Mouse (Mus musculus) limb, embryonic 10.5 days (tissue): ENCODE results near the gene Doc2g. TPM values are rescaled to one million over a fixed set of nuclear protein-coding genes. Genes with fewer than 3 reads are reported as not detected.

Experiments
- DNase-seq: peaks from one replicate; pipeline ENCODE4 v3.0.0-alpha.2; 2017; ENCODE audit warnings: low spot score
- H3K27ac ChIP-seq: fragments of 300-500 bp; sonication (generic); 2 replicates; pipeline ENCODE4 v1.5.1; 2016; ENCODE audit warnings: mild to moderate bottlenecking
- H3K27me3 ChIP-seq: fragments of 300-500 bp; sonication (generic); 2 replicates; pipeline ENCODE4 v1.6.1; 2016; ENCODE audit warnings: low read depth, mild to moderate bottlenecking; ENCODE audit not compliant: poor library complexity, severe bottlenecking
- H3K36me3 ChIP-seq: fragments of 300-500 bp; sonication (generic); 2 replicates; pipeline ENCODE4 v1.6.1; 2016; ENCODE audit warnings: mild to moderate bottlenecking, moderate library complexity
- H3K4me1 ChIP-seq: fragments of 300-500 bp; sonication (generic); 2 replicates; pipeline ENCODE4 v1.6.1; 2016
- H3K4me3 ChIP-seq: fragments of 300-500 bp; sonication (generic); 2 replicates; pipeline ENCODE4 v1.5.1; 2016; ENCODE audit warnings: mild to moderate bottlenecking, moderate library complexity
- H3K9me3 ChIP-seq: fragments of 300-500 bp; sonication (generic); replicated peaks from 2 replicates; pipeline ENCODE4 v1.6.1; 2016; ENCODE audit warnings: mild to moderate bottlenecking
- WGBS: fragments of 180-500 bp; shearing (Covaris S2); methylation state at CpG from one replicate; pipeline ENCODE4 v1.1.7; 2016; 5-methylcytosine and 5-hydroxymethylcytosine counted together
- polyA plus RNA-seq: library from polyadenylated mRNA; unstranded; fragments of >200 nt; fragmentation: Nextera tagmentation; extraction: Ambion mirVana; gene quantifications from 2 replicates; pipeline ENCODE4 v1.2.1, GENCODE M21; 2016

The Doc2g gene
- polyA plus RNA-seq, 1 experiment from 2014 or later: 7.6 TPM

DNA sequence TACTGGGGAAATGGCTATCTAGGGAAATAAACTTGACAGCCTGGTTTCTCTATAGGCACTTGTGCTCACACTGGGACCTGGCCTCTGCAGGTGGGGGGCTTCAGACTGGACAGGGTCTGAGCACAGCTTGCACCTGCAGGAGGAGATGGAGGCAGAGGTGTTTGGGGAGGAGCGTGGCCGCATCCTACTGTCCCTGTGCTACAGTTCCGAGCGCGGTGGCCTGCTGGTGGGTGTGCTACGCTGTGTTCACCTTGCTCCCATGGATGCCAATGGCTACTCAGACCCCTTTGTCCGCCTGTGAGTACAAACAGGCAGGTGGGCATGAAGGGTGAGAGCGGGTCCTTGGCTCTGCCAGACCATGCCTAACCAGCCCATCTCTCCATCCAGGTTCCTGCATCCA lies 2.9 kb downstream of the Doc2g start:
- 96% methylated on average over 8 of the region's 8 CpGs for WGBS
- H3K4me3 ChIP-seq: no peak overlapping the region
- peaks cover 10% of the 10 kb centered on the region for H3K4me1 ChIP-seq
- DNase-seq: no peak
- no peak overlapping the region for H3K27ac ChIP-seq
- no peaks in the 10 kb centered on the region for H3K27me3 ChIP-seq
- H3K9me3 ChIP-seq: no peaks in the 10 kb centered on the region
- peaks cover 66% of the 10 kb centered on the region for H3K36me3 ChIP-seq

DNA sequence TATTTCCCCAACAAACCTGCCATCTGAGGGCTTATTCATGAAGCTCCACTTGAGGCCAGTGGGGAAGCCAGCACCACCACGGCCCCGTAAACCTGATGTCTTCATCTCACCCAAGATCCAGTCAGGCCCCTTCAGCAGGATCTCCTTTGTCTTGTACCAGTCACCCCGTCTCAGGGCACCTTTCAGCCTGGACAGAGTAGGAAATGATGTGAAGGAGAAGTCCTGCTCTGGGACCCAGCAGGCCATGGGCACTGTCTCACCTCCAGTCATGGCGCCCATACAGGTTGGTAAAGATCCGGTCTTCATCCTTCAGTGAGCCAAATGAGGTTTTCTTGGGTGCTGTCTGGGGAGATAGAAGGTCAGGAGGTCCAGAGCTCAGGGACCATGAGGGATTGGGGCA lies 8.0 kb downstream of the Doc2g start:
- peaks cover 17% of the 10 kb centered on the region for H3K4me1 ChIP-seq
- no peaks in the 10 kb centered on the region for H3K9me3 ChIP-seq
- DNase-seq: no peak
- H3K4me3 ChIP-seq: no peak overlapping the region
- H3K27ac ChIP-seq: no peak overlapping the region
- 92% methylated on average over 5 of the region's 5 CpGs for WGBS
- H3K27me3 ChIP-seq: no peaks in the 10 kb centered on the region
- H3K36me3 ChIP-seq: peaks cover 50% of the 10 kb centered on the region

DNA sequence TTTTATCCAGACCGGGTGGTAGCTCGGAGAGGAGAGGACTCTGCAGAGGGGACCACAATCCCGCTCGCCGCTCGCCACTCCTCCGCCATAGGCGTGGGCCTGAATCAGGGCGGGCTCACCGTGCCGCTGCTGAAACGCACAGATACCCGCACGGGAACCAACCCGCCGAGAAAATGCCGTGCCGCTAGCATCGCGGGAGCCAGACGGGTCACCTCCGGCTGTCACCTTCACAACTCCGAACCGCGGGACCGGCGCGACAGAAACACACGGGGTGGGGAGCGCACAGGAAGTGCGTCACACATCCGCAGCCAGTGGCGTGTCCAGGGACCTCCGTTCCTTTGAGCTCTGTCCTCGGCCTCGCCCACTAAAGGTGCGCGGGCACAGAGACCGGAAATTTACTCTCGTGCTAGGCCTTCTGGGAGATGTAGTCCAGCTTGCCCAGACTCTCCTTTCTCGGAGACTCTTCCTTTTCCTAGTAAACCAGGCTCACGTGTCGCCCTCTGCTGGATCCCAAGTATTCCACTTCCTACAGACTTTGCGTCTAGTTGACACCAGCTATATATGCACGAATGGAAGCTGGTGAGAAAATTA lies 9.4 kb downstream of the Doc2g start, which contains the start of gene Ndufv1:
Gene Ndufv1 (minus strand): TSS at position 375 of the 591 bp plus-strand sequence.
- Histone ChIP-seq H3K4me1 (peaks cover 17% of the 10 kb centered on the region), H3K4me3 (peak within 1 kb of the TSS; percentile 75), H3K9me3 (no peaks in the 10 kb centered on the region), H3K36me3 (peaks cover 35% of the 10 kb centered on the region), H3K27me3 (no peaks in the 10 kb centered on the region), H3K27ac (peak within 1 kb of the TSS; percentile 76)
- 0% methylated on average over 45 of the region's 45 CpGs for WGBS
- DNase-seq: peak; percentile 97

DNA sequence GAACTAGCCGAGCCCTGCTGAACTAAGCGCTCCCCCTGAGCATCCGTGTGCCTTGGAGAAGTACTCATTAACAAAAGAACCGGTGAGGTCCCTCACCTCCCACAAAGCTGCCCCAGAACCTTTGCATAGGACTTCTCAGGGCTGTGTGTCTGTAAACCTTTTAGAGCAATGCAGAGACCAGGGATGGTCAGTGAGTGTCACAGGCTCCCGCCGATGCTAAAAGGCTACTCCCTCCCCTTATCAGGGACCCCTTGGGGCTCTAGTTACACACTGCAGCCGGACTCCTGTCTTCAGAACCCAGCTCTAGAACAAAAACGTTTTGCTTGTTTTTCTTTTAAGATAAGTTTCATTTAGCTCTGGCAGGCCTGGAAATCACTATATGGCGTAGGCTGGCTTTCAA lies 10.0 kb downstream of the Doc2g start:
- H3K27me3 ChIP-seq: no peaks in the 10 kb centered on the region
- peaks cover 30% of the 10 kb centered on the region for H3K36me3 ChIP-seq
- peaks cover 17% of the 10 kb centered on the region for H3K4me1 ChIP-seq
- H3K4me3 ChIP-seq: peak overlapping the region; percentile 75
- no peak for DNase-seq
- peak overlapping the region; percentile 76 for H3K27ac ChIP-seq
- no peaks in the 10 kb centered on the region for H3K9me3 ChIP-seq
- WGBS: 24% methylated on average over 9 of the region's 9 CpGs

DNA sequence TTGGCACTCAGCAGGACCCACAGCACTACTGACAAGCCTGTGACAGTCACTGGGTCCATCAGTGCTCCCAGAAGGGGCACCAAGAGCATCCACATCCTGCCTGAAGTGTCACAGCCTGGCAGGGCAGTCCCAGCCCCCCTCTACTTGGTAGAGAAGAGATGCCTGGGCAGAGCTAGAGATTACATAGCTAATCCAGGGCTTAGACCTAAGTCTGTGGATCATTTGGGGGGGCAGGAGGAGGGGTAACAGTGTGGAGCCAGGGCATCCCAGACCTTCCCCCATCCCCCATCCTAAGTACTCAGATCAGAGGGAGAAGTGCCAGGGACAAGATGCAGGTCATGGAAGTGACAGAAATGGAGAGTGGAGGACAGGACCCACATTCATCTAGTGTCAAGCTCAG lies 11.7 kb downstream of the Doc2g start:
- H3K4me3 ChIP-seq: no peak overlapping the region
- no peaks in the 10 kb centered on the region for H3K27me3 ChIP-seq
- peaks cover 13% of the 10 kb centered on the region for H3K36me3 ChIP-seq
- no peaks in the 10 kb centered on the region for H3K9me3 ChIP-seq
- H3K27ac ChIP-seq: no peak overlapping the region; the same call in 1 of the 2 replicates
- no peak for DNase-seq
- H3K4me1 ChIP-seq: peaks cover 27% of the 10 kb centered on the region

DNA sequence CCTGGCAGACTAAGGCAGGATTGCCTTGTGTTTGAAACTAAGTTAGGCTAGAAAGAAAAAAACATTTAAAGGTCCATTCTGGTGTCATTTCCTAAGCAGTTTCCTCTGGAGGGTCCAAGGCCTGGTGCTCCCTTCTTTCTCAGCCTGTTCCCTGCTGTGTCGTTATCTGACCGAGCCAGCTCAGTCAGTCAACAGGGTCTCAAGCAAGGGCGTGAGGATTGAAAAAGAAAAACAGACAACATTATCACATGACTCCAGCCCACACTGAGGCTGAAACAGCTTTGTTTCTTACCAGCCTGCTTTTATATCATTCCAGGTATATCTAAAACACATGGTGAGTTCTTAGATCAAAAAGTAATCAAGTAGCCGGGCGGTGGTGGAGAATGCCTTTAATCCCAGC lies 12.5 kb downstream of the Doc2g start:
- no peaks in the 10 kb centered on the region for H3K27me3 ChIP-seq
- H3K4me3 ChIP-seq: no peak overlapping the region
- H3K9me3 ChIP-seq: no peaks in the 10 kb centered on the region
- 63% methylated on average over 5 of the region's 5 CpGs for WGBS
- peaks cover 27% of the 10 kb centered on the region for H3K4me1 ChIP-seq
- DNase-seq: no peak
- no peak overlapping the region for H3K27ac ChIP-seq
- H3K36me3 ChIP-seq: peaks cover 5% of the 10 kb centered on the region

DNA sequence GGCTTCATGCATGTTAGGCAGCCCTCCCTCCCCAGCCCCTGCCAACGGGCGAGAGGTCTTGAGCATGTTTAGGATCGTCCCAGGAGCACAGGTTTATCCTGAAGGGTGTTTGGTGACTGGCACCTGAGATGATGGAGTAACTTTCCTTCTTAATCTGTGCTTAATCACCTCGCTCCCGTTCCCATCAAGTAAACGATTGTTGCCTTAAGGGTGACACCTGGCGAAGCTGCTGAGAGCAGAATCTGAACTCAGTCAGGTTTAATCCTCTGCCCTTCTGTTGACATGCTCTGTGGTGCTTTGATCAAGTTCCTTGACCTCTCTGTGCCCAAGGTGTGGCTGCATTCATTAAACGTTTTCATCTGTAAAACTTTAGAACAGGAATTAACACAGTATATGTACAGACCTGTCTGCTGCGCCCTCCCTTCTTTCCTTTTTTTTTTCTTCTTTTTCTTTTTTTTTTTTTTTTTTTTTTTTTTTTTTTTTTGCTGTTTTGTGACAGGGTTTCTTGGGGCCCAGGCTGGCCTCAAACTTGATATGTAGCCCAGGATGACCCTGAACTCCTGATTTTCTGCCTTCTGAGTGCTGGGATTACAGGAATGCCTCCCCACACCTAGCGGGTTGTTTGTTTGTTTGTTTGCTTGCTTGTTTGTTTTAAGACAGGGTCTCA lies 14.9 kb downstream of the Doc2g start:
- no peak overlapping the region for H3K4me3 ChIP-seq
- H3K36me3 ChIP-seq: no peaks in the 10 kb centered on the region
- H3K4me1 ChIP-seq: peaks cover 16% of the 10 kb centered on the region; the same call in 1 of the 2 replicates
- H3K9me3 ChIP-seq: no peaks in the 10 kb centered on the region
- no peak for DNase-seq
- no peak overlapping the region for H3K27ac ChIP-seq
- 66% methylated on average over 10 of the region's 10 CpGs for WGBS
- H3K27me3 ChIP-seq: no peaks in the 10 kb centered on the region

DNA sequence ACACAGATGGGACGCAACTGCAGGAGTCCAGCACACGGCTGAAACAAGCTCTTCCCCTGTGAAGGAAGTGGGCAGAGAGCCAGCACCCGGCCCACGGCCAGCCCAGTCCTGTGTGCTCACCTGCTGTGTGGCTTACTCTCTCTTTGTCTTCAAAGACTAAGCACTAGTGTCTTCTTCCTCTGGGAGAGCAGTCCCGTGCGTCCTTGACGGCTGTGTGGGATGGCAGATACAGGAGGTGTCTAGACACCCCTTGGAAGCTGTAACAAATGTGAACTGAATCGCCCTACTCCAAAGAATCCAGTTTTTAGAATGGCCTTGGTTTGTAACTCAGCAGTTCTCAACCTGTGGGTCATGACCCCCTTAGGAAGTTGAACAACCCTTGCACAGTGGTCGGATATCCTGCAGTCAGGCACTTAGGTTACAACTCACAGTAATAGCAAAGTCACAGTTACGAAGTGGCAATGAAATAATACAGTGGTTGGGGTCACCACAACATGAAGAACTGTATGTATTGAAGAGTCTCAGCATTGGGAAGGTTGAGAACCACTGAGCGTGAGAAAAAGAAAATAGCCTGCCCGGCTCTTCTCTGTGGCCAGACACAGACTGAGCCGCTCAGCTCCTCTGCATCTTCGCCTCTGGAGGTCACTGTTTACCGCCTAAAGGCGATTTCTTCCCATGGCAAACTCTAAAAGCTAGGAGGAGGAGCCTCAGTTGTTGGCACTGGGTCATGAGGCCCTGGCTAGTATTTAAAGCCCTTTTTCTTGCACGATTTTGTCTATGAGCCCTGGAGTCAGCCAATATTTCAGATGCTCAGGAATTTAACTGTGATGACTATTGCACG lies 15.8 kb downstream of the Doc2g start:
- H3K27me3 ChIP-seq: no peaks in the 10 kb centered on the region
- H3K4me3 ChIP-seq: no peak overlapping the region
- no peaks in the 10 kb centered on the region for H3K36me3 ChIP-seq
- peaks cover 10% of the 10 kb centered on the region; the same call in 1 of the 2 replicates for H3K4me1 ChIP-seq
- peak; percentile 62 for DNase-seq
- H3K9me3 ChIP-seq: no peaks in the 10 kb centered on the region
- H3K27ac ChIP-seq: no peak overlapping the region
- 41% methylated on average over 18 of the region's 18 CpGs for WGBS

DNA sequence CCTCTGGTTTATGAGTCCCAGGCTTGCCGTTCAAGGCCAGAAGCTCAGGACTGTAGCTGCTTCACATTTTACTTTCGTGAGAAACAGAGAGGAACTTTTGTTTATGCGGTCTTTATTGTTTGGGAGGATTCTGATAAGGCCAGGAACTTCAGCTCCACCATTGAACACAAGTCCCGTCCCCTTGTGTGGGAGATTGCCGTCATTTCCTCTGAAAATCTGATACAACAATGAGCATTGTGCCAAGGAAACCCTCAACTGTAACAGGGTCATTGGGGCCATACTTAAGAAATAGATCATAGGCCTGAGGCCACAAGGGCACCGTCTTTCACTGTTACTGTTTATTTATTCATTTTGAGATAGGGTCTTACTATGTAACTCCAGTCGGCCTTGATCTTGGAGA lies 20.1 kb downstream of the Doc2g start:
- H3K4me3 ChIP-seq: no peak overlapping the region
- 0 out of 2 replicates have a peak, but pooled peaks cover 4% of the 10 kb centered on the region for H3K9me3 ChIP-seq
- H3K27ac ChIP-seq: no peak overlapping the region
- DNase-seq: no peak
- peaks cover 10% of the 10 kb centered on the region; the same call in 1 of the 2 replicates for H3K4me1 ChIP-seq
- H3K36me3 ChIP-seq: no peaks in the 10 kb centered on the region
- no peaks in the 10 kb centered on the region for H3K27me3 ChIP-seq
- WGBS: 81% methylated on average over 7 of the region's 7 CpGs

DNA sequence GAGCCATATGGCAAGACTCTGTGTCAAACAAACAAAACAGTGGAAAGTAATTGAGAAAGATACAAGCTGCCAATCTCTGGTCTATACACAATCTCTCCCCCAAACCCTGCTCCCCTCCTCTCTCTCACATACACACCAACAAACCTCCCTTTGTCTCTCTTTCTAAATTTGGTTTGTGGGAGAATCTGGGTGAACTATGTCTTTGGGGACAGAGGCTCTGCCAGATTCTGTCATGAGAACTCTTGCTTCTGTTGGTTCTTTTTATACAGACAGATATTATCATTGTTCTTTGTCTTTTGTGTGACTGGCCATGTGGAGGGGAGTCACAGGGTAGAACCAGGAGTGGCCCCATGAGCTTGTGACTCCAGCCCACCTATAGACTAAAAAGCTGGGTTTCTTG lies 24.5 kb downstream of the Doc2g start:
- 0 out of 2 replicates have a peak, but pooled peaks cover 4% of the 10 kb centered on the region for H3K9me3 ChIP-seq
- DNase-seq: no peak
- no peaks in the 10 kb centered on the region for H3K36me3 ChIP-seq
- H3K27ac ChIP-seq: no peak overlapping the region
- H3K4me3 ChIP-seq: no peak overlapping the region
- H3K4me1 ChIP-seq: no peaks in the 10 kb centered on the region
- no peaks in the 10 kb centered on the region for H3K27me3 ChIP-seq

DNA sequence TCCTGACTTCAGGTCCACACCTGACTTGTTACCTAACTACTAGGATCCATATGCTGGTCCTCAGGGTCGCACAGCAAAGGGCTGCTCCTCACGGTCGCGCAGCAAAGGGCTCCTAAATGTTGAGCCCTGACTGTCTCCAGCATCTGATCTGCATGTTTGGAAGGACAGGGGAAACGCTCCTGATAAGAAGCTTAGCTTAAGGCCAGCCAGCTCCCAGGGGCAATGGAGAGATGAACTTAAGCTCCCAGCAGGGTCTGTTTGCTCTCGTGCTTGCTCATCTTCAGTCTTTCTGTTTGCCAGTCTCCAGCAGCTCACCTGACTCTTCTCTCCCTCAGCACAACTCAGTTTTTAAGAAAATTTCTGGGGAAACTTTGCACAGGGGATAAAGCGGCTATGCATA lies 29.6 kb downstream of the Doc2g start:
- H3K27me3 ChIP-seq: no peaks in the 10 kb centered on the region
- H3K9me3 ChIP-seq: no peaks in the 10 kb centered on the region
- no peak for DNase-seq
- peaks cover 15% of the 10 kb centered on the region for H3K4me1 ChIP-seq
- no peak overlapping the region for H3K27ac ChIP-seq
- H3K4me3 ChIP-seq: no peak overlapping the region
- H3K36me3 ChIP-seq: peaks cover 10% of the 10 kb centered on the region
- WGBS: 59% methylated on average over 7 of the region's 7 CpGs

DNA sequence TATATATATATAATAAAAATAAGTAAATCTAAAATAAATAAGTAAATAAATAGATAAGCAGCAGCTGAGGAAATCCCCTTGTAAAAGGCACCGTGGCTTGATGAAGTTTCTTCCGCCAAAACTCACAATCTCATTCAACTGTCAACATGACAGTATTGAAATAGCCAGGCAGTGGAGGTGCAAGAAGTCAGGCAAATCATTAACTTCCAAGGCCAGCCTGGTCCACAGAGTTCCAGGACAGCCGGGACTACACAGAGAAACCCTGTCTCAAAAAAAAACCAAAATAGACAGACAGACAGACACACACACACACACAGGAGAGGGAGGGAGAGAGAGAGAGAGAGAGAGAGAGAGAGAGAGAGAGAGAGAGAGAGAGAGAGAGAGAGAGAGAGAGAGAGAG lies 30.2 kb downstream of the Doc2g start:
- H3K27me3 ChIP-seq: no peaks in the 10 kb centered on the region
- DNase-seq: no peak
- peaks cover 20% of the 10 kb centered on the region for H3K4me1 ChIP-seq
- H3K9me3 ChIP-seq: no peaks in the 10 kb centered on the region
- H3K36me3 ChIP-seq: peaks cover 10% of the 10 kb centered on the region
- H3K4me3 ChIP-seq: no peak overlapping the region
- WGBS: 84% methylated on average over 3 of the region's 3 CpGs
- no peak overlapping the region for H3K27ac ChIP-seq

DNA sequence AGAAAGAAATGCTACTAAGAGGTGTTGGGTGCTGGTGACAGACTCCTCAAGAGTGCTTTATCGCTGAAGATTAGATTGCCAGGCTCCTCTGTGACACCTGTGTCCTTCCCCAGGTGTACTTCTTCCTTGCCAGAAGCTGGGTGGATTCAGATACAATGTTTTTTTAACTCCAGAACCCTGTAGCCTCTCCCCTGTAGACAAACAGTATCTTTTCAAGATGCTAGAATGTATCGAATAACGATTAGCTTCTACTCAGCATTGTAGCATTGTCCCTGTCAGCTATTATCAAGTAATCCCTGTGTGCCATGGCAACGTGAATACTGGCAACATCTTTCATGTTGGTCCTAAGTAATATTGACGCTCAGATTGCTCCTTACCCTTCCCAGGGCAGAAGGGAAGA lies 30.6 kb downstream of the Doc2g start:
- H3K27ac ChIP-seq: no peak overlapping the region
- 79% methylated on average over 5 of the region's 5 CpGs for WGBS
- no peaks in the 10 kb centered on the region for H3K27me3 ChIP-seq
- peaks cover 10% of the 10 kb centered on the region for H3K36me3 ChIP-seq
- no peaks in the 10 kb centered on the region for H3K9me3 ChIP-seq
- DNase-seq: no peak
- H3K4me1 ChIP-seq: peaks cover 21% of the 10 kb centered on the region
- no peak overlapping the region for H3K4me3 ChIP-seq
